Mouse (Mus musculus) stomach, adult 2 months (tissue): ENCODE results near the gene Mto1. TPM values are rescaled to one million over a fixed set of nuclear protein-coding genes. Genes with fewer than 3 reads are reported as not detected.

ENCODE experiments used
- polyA plus RNA-seq: library from polyadenylated mRNA; depleted of rRNA; stranded (reverse); fragments of >200 nt; gene quantifications from 2 replicates; pipeline ENCODE4 v1.2.3, GENCODE M21; 2012; rRNA removed

Mto1 gene
- 8.1 and 11.3 TPM in 2 replicates for polyA plus RNA-seq

DNA sequence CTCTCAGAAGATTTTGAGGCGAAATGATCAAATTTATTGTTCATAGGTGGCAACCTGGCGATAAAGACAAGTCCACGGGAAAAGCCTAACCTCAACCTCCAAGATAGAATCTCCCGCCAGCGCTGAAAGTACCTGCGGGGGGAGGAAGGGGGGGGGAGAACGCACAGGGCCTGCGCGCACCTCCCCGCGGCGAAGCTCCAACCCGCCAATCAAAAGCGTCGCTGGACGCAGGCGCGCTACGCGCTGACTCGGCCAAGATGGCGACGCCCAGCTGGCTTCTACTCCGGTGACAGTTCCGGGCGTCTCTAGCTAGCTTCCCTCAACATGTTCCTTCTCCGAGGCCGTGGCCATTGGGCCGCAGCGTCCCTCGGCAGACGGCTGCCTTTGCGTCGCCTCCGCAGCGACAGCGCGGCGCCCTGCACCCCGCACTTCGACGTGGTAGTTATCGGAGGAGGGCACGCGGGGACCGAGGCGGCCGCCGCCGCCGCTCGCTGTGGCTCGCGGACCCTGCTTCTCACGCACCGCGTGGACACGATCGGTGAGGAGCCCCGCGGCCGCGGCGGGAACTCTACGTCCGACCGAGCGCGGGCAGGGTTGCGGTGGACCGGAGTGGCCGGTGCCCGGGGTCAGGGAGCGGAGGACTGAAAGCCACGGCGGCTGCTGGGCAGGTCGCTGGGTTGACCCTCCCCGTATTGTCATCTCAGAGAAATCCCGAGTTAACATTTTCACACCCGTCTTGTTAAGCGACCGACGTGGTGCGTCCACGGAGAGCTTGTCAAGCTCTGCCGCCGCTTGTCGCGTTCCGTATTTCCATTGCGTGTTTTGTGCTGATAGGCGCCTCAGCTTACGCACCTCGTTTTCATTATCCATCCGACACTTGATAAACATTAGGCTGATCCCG, at the start of gene Mto1, which contains the start of gene Gm17324:
Gene Mto1 (plus strand): TSS at position 236 of the 901 bp plus-strand sequence.
Gene Gm17324 (minus strand): TSS at position 814 of the 901 bp plus-strand sequence.

DNA sequence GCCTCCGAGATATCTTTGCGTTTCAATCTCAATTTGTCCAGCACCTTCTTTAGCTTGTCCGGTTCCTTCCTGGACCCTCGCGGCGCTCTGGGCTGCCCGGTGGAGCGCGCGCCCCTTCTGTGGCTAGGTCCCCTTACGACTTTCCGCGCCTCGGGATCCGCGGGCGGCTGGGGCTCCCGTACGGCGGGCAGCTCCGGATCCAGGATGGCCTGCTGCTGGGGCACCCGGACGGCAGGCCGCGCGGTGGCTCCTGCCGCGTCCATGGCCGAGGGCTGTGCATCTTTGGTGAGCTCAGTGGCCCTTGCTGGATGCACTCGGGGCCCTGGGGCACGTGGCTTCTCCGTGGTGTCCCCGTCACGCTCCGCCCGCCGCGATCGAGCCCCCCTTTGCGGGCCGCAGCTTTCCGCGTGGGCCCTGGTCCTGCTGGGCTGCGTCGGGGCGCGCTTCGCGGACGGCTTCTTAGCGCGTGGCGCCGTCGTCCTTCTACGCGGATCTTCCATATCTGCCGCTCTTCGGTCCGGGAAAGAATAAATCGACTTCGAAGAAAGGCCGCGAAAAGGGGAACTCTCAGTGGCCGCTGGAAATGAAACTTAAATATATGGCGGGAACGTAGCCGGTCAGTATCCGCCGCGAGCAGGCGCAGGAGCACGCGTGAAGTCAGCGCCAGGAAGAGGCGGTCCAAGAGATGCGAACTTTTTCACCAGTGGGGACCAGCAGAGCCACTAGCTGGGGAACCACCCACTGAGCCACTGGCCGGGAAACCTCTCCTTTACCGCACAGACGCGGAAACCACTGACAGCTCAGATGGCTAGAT, 5.2 kb upstream of the Mto1 start, which contains the start of gene Cgas:
Gene Cgas (minus strand): TSS at position 659 of the 814 bp plus-strand sequence.

DNA sequence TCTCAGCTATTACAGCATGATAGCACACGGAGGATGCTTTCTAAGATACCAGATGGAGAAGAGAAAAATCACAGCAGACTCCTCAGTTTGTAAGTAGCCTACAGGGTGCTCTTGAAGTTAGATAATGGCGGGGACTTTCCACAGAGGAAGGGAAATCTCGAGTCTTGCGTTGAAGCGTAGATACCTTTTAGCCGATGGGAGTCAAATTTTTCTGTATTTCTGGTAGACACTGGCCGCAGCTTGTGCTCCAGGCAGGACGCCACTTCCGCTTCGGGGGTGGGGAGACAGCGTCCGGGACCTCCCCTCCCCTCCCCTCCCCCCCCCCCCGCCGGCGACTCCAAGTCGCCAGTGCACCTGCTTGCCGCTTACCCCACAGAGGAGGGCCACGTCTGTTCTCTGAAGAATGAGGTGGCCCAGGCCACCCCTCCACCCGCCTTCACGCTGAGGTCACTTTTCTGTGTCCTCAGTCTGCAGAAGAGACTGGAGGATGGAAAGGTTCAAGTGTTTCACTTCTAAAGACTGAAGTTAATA, 40.9 kb downstream of the Mto1 start, which contains the start of gene Eef1a1:
Gene Eef1a1 (minus strand): TSS at position 262 of the 531 bp plus-strand sequence.

Other genes starting within 250 kb of the Mto1 start
- 149 and 298 TPM in 2 replicates for gene Gsta1, start 217.6 kb upstream of the Mto1 start, polyA plus RNA-seq
- gene Gm3776, start 191.1 kb upstream of the Mto1 start, polyA plus RNA-seq, result 16.8 and 29.2 TPM in 2 replicates
- gene Gm10639, start 158.3 kb upstream of the Mto1 start, polyA plus RNA-seq, result 0.29 TPM in 1 of 2 replicates, not detected in the other
- not detected in 2 replicates for gene Omt2a, start 133.4 kb upstream of the Mto1 start, polyA plus RNA-seq
- not detected in 2 replicates for gene Omt2b, start 120.6 kb upstream of the Mto1 start, polyA plus RNA-seq
- gene Gsta2, start 92.4 kb upstream of the Mto1 start, polyA plus RNA-seq, result 2.8 and 4.3 TPM in 2 replicates
- 0.45 TPM in 1 of 2 replicates, not detected in the other for gene Dppa5a, start 80.0 kb upstream of the Mto1 start, polyA plus RNA-seq
- gene Ooep, start 69.5 kb upstream of the Mto1 start, polyA plus RNA-seq, result 0.05 TPM in 1 of 2 replicates, not detected in the other
- gene Ddx43, start 52.4 kb upstream of the Mto1 start, polyA plus RNA-seq, result 0.03 TPM in 1 of 2 replicates, not detected in the other
- 0.39 and 0.67 TPM in 2 replicates for gene Cgas, start 5.0 kb upstream of the Mto1 start, polyA plus RNA-seq
- gene Gm17324, start 578 bp downstream of the Mto1 start, polyA plus RNA-seq, result 0.11 TPM in 1 of 2 replicates, not detected in the other
- gene Eef1a1, start 40.9 kb downstream of the Mto1 start, polyA plus RNA-seq, result 470 and 480 TPM in 2 replicates
- 2.5 and 2.7 TPM in 2 replicates for gene Slc17a5, start 139.8 kb downstream of the Mto1 start, polyA plus RNA-seq
- 1.4 and 1.7 TPM in 2 replicates for gene Cd109, start 167.3 kb downstream of the Mto1 start, polyA plus RNA-seq